Mouse (Mus musculus): ENCODE measurements around the gene Fbxl18.

DNA sequence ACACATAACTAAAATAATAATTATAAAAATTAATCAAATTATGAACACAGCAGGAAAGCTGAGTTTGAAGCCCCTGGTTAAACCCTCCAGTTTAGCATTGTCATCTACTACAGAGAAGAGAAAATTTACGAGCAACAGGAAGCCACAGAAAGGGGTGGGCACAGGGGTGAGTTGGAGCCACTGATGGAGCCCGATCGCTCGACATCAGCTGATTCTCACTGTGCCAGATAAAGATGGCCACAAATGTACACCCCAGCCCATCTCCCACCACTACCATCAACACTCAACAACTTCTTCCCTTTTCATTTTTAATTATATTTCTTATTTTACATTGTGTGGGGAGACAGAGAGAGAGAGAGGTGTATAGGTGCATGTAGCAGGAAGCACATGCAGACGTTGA, 1.5 kb upstream of the Fbxl18 start:
- TF ChIP-seq CTCF (IDR thresholded peaks at IDR 0.05; ENCODE audit: borderline replicate concordance, extremely low read depth, insufficient read depth, insufficient read length) (no peak), POLR2A (IDR thresholded peaks at IDR 0.05; ENCODE audit: borderline replicate concordance, extremely low read depth, insufficient read depth, insufficient read length, poor library complexity, severe bottlenecking) (no peak)
